Mouse (Mus musculus) hematopoietic multipotent progenitor cell, adult 10-12 weeks (in vitro differentiated cells): ENCODE data around the gene Cep55. TPM values are rescaled to one million over a fixed set of nuclear protein-coding genes. Genes with fewer than 3 reads are reported as not detected.

Source experiments
- polyA plus RNA-seq: library from polyadenylated mRNA; stranded (reverse); fragments of >175 nt; gene quantifications from 2 replicates; pipeline ENCODE4 v1.2.3, GENCODE M21; 2012; ENCODE audit warnings: low replicate concordance

Gene Cep55
- 0.77 and 1.1 TPM in 2 replicates for polyA plus RNA-seq

DNA sequence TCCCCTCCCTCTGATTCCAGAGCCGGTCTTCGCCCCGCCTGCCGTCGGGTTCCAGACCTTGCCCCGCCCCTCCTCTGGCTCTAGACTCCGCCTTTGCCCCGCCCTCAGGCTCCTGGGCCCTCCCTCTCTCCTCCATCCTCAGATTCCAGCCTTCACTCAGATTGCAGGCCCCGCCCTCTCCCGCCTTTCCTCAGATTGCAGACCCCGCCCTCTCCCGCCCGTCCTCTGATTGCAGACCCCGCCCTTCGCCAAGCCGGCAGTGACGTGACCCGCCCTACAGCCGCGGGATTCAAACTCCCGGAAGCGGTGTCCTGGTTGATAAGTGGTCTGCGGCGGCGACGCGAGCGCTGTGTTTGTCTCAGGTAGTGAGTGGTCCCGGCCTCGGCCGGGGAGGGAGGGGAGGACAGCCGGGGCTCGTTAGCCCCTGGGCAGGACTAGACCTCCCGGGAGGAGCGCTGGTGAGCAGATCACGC lies at the start of gene Cep55:
Gene Cep55, plus strand, starts transcription at position 292 of the 473 bp plus-strand sequence.

DNA sequence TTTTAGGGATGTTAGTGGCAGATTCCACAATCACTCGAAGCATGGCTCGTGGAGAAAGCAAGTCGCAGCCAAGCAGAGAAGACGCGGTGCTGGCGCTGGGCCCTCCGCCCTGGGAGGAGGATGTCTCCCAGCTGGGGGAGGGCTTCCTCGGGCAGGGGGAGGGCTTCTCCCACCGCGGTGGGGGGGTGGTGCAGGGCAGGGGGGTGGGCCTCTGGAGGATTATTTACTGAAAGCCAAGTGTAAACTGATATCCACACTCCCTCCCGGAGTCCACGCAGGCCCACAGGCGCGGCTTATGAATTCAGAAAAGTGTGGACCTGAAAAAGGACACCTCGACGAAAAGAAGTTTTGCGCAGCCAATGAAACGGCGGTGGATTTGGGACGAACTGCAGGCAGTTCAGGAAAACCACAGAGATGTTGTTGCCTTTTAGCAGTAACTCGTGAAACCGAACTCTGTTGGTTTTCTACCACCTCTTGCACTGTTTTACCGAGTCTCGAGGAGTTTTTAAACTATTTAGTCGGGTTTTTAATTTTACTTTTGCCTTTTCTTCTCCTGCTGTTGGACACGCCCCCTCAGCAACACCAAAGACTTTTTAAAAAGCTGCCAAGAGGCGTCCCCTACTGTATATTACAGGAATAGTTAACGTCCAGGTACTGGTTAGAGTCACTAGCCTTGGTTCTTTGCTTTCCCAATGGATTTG lies 11.4 kb upstream of the Cep55 start, which contains the start of gene Myof:
Gene Myof, minus strand, starts transcription at position 297 of the 701 bp plus-strand sequence.

DNA sequence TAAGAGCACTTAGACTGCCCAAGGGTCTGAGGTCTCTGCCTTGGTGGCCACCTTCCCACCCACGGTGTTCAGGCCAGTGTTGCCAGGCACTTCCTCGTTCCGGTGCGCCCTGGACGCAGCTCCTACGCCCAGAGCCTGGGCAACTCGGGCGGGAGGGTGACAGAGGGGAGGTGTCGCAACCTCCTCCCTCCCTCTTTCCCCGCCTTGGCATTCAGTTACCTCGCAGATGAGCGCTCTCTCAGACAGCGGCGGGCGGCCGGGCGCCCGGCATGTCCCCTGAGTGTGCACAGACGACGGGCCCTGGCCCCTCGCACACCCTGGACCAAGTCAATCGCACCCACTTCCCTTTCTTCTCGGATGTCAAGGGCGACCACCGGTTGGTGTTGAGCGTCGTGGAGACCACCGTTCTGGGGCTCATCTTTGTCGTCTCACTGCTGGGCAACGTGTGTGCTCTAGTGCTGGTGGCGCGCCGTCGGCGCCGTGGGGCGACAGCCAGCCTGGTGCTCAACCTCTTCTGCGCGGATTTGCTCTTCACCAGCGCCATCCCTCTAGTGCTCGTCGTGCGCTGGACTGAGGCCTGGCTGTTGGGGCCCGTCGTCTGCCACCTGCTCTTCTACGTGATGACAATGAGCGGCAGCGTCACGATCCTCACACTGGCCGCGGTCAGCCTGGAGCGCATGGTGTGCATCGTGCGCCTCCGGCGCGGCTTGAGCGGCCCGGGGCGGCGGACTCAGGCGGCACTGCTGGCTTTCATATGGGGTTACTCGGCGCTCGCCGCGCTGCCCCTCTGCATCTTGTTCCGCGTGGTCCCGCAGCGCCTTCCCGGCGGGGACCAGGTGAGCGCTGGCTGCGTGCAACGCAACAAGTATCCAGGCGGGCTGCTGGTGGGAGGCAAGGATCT lies 42.3 kb downstream of the Cep55 start, which contains the start of gene Ffar4:
Gene Ffar4, plus strand, starts transcription at position 214 of the 901 bp plus-strand sequence.

Other genes with a start within 250 kb of the Cep55 start
- 6.4 and 16.1 TPM in 2 replicates for gene Myof, start 11.4 kb upstream of the Cep55 start, polyA plus RNA-seq
- 0.90 and 1.9 TPM in 2 replicates for gene Ffar4, start 42.1 kb downstream of the Cep55 start, polyA plus RNA-seq
- not detected in 2 replicates for gene Rbp4, start 70.3 kb downstream of the Cep55 start, polyA plus RNA-seq
- gene Pde6c, start 77.8 kb downstream of the Cep55 start, polyA plus RNA-seq: not detected in 2 replicates
- 5.4 and 11.9 TPM in 2 replicates for gene Fra10ac1, start 169.1 kb downstream of the Cep55 start, polyA plus RNA-seq
- not detected in 2 replicates for gene Lgi1, start 209.5 kb downstream of the Cep55 start, polyA plus RNA-seq